Mouse (Mus musculus): ENCODE measurements around the gene Cadps. TPM values are rescaled to one million over a fixed set of nuclear protein-coding genes. Genes with fewer than 3 reads are reported as not detected.

Cadps gene
- polyA plus RNA-seq, 1 experiment from 2014 or later, result 0.21 TPM

- H3K27ac ChIP-seq (ENCODE audit: low read depth), result no peak overlapping the region
- no peak for TF ChIP-seq CTCF (IDR thresholded peaks at IDR 0.05; ENCODE audit: low read depth)
- H3K9me3 ChIP-seq (ENCODE audit: low read depth, low read length), result no peaks in the 10 kb centered on the region
- no peak overlapping the region for H3K9ac ChIP-seq
- no peaks in the 10 kb centered on the region for H3K36me3 ChIP-seq (ENCODE audit: insufficient read depth)
- H3K4me2 ChIP-seq, result no peak overlapping the region
- H3K27me3 ChIP-seq (ENCODE audit: insufficient read depth, low read length), result no peaks in the 10 kb centered on the region
- no peak overlapping the region for H3K4me3 ChIP-seq (ENCODE audit: low read depth, low read length)
- H3K4me1 ChIP-seq (ENCODE audit: insufficient read depth), result no peaks in the 10 kb centered on the region
- DNase-seq (no peak), ATAC-seq (ENCODE audit: insufficient read depth) (no peak)
- 33% methylated on average over 1 of the region's 1 CpGs for WGBS
Measured at GRCm38 (mm10) chr14:12802995-12803394, 19.9 kb downstream of the Cadps start.

GRCm38 (mm10) chr14:12801100-12801499 lies 21.8 kb downstream of the Cadps start:
- no peak for TF ChIP-seq CTCF (IDR thresholded peaks at IDR 0.05; ENCODE audit: low read depth)
- H3K36me3 ChIP-seq (ENCODE audit: insufficient read depth), result no peaks in the 10 kb centered on the region
- 77% methylated on average over 2 of the region's 2 CpGs for WGBS

GRCm38 (mm10) chr14:12798926-12799325 lies 24.0 kb downstream of the Cadps start:
- no peaks in the 10 kb centered on the region for H3K4me1 ChIP-seq (ENCODE audit: insufficient read depth)
- no peak overlapping the region for H3K9ac ChIP-seq
- H3K4me2 ChIP-seq, result no peak overlapping the region
- H3K27me3 ChIP-seq (ENCODE audit: insufficient read depth, low read length), result no peaks in the 10 kb centered on the region
- ATAC-seq (ENCODE audit: insufficient read depth) (no peak), DNase-seq (no peak)
- no peaks in the 10 kb centered on the region for H3K9me3 ChIP-seq (ENCODE audit: low read depth, low read length)
- TF ChIP-seq CTCF (IDR thresholded peaks at IDR 0.05; ENCODE audit: low read depth), result no peak
- no peaks in the 10 kb centered on the region for H3K36me3 ChIP-seq (ENCODE audit: insufficient read depth)
- H3K4me3 ChIP-seq (ENCODE audit: low read depth, low read length), result no peak overlapping the region
- no peak overlapping the region for H3K27ac ChIP-seq (ENCODE audit: low read depth)

More at GRCm38 (mm10) chr14:12801100-12801499, 21.8 kb downstream of the Cadps start:
- Histone ChIP-seq H3K4me1 (ENCODE audit: insufficient read depth) (no peaks in the 10 kb centered on the region), H3K4me3 (ENCODE audit: low read depth, low read length) (no peak overlapping the region), H3K27me3 (ENCODE audit: insufficient read depth, low read length) (no peaks in the 10 kb centered on the region), H3K9me3 (ENCODE audit: low read depth, low read length) (no peaks in the 10 kb centered on the region), H3K4me2 (no peak overlapping the region), H3K9ac (no peak overlapping the region), H3K27ac (ENCODE audit: low read depth) (no peak overlapping the region)
- no peak for ATAC-seq (ENCODE audit: insufficient read depth)
- no peak for DNase-seq

- WGBS, result 46% methylated on average over 1 of the region's 1 CpGs
- no peak for DNase-seq
- no peak overlapping the region for H3K4me3 ChIP-seq (ENCODE audit: low read depth, low read length)
- H3K27ac ChIP-seq (ENCODE audit: low read depth), result no peak overlapping the region
- ATAC-seq (ENCODE audit: insufficient read depth), result no peak
- H3K36me3 ChIP-seq (ENCODE audit: insufficient read depth), result no peaks in the 10 kb centered on the region
- no peaks in the 10 kb centered on the region for H3K4me1 ChIP-seq (ENCODE audit: insufficient read depth)
- H3K9me3 ChIP-seq (ENCODE audit: low read depth, low read length), result no peaks in the 10 kb centered on the region
- no peak overlapping the region for H3K4me2 ChIP-seq
- TF ChIP-seq CTCF (IDR thresholded peaks at IDR 0.05; ENCODE audit: low read depth), result no peak
- H3K9ac ChIP-seq, result no peak overlapping the region
- H3K27me3 ChIP-seq (ENCODE audit: insufficient read depth, low read length), result no peaks in the 10 kb centered on the region
Measured at GRCm38 (mm10) chr14:12784296-12784695, 38.6 kb downstream of the Cadps start.

- H3K9me3 ChIP-seq (ENCODE audit: low read depth, low read length), result no peaks in the 10 kb centered on the region
- no peaks in the 10 kb centered on the region for H3K36me3 ChIP-seq (ENCODE audit: insufficient read depth)
- no peaks in the 10 kb centered on the region for H3K4me1 ChIP-seq (ENCODE audit: insufficient read depth)
- H3K4me3 ChIP-seq (ENCODE audit: low read depth, low read length), result no peak overlapping the region
- no peak overlapping the region for H3K4me2 ChIP-seq
- no peak overlapping the region for H3K9ac ChIP-seq
- no peak for ATAC-seq (ENCODE audit: insufficient read depth)
- no peak for DNase-seq
- H3K27ac ChIP-seq (ENCODE audit: low read depth), result no peak overlapping the region
- WGBS, result 83% methylated on average over 1 of the region's 1 CpGs
- no peaks in the 10 kb centered on the region for H3K27me3 ChIP-seq (ENCODE audit: insufficient read depth, low read length)
- no peak for TF ChIP-seq CTCF (IDR thresholded peaks at IDR 0.05; ENCODE audit: low read depth)
Measured at GRCm38 (mm10) chr14:12780016-12780415, 42.9 kb downstream of the Cadps start.

GRCm38 (mm10) chr14:12777990-12778389 lies 44.9 kb downstream of the Cadps start:
- H3K4me2 ChIP-seq, result no peak overlapping the region
- no peak overlapping the region for H3K4me3 ChIP-seq (ENCODE audit: low read depth, low read length)
- TF ChIP-seq CTCF (IDR thresholded peaks at IDR 0.05; ENCODE audit: low read depth), result no peak
- no peaks in the 10 kb centered on the region for H3K4me1 ChIP-seq (ENCODE audit: insufficient read depth)
- ATAC-seq (ENCODE audit: insufficient read depth), result no peak
- DNase-seq, result no peak
- no peaks in the 10 kb centered on the region for H3K27me3 ChIP-seq (ENCODE audit: insufficient read depth, low read length)
- WGBS, result 71% methylated on average over 4 of the region's 4 CpGs
- no peaks in the 10 kb centered on the region for H3K9me3 ChIP-seq (ENCODE audit: low read depth, low read length)
- no peaks in the 10 kb centered on the region for H3K36me3 ChIP-seq (ENCODE audit: insufficient read depth)
- H3K9ac ChIP-seq, result no peak overlapping the region
- H3K27ac ChIP-seq (ENCODE audit: low read depth), result no peak overlapping the region

GRCm38 (mm10) chr14:12768870-12769269 lies 54.0 kb downstream of the Cadps start:
- ATAC-seq (ENCODE audit: insufficient read depth), result no peak
- Histone ChIP-seq H3K27me3 (ENCODE audit: insufficient read depth, low read length) (no peaks in the 10 kb centered on the region), H3K4me2 (no peak overlapping the region), H3K4me1 (ENCODE audit: insufficient read depth) (no peaks in the 10 kb centered on the region), H3K9ac (no peak overlapping the region), H3K4me3 (ENCODE audit: low read depth, low read length) (no peak overlapping the region), H3K27ac (ENCODE audit: low read depth) (no peak overlapping the region), H3K36me3 (ENCODE audit: insufficient read depth) (no peaks in the 10 kb centered on the region), H3K9me3 (ENCODE audit: low read depth, low read length) (no peaks in the 10 kb centered on the region)
- no peak for DNase-seq
- WGBS, result 46% methylated on average over 1 of the region's 1 CpGs
- no peak for TF ChIP-seq CTCF (IDR thresholded peaks at IDR 0.05; ENCODE audit: low read depth)

- Histone ChIP-seq H3K36me3 (ENCODE audit: insufficient read depth) (no peaks in the 10 kb centered on the region), H3K27me3 (ENCODE audit: insufficient read depth, low read length) (no peaks in the 10 kb centered on the region), H3K4me1 (ENCODE audit: insufficient read depth) (no peaks in the 10 kb centered on the region), H3K4me2 (no peak overlapping the region), H3K27ac (ENCODE audit: low read depth) (no peak overlapping the region), H3K9me3 (ENCODE audit: low read depth, low read length) (no peaks in the 10 kb centered on the region), H3K9ac (no peak overlapping the region), H3K4me3 (ENCODE audit: low read depth, low read length) (no peak overlapping the region)
- no peak for ATAC-seq (ENCODE audit: insufficient read depth)
- DNase-seq, result no peak
- TF ChIP-seq CTCF (IDR thresholded peaks at IDR 0.05; ENCODE audit: low read depth), result no peak
- 83% methylated on average over 4 of the region's 4 CpGs for WGBS
Measured at GRCm38 (mm10) chr14:12753237-12753636, 69.6 kb downstream of the Cadps start.
